Mouse (Mus musculus) intestine, embryonic 15.5 days (tissue): ENCODE measurements around the gene Azin2. TPM values are rescaled to one million over a fixed set of nuclear protein-coding genes. Genes with fewer than 3 reads are reported as not detected.

Experiments
- ATAC-seq: fragments of 200-750 bp; cut with Nextera tagmentation; 2 replicates; pipeline ENCODE4 v1.8.0; 2017; ENCODE audit warnings: moderate TSS enrichment, moderate library complexity
- H3K27ac ChIP-seq: fragments of 300-500 bp; sonication (generic); 2 replicates; pipeline ENCODE4 v1.5.1; 2015; ENCODE audit warnings: mild to moderate bottlenecking, inconsistent platforms
- H3K27me3 ChIP-seq: fragments of 300-500 bp; sonication (generic); replicated peaks from 2 replicates; pipeline ENCODE4 v1.6.1; 2015; ENCODE audit warnings: inconsistent platforms
- H3K36me3 ChIP-seq: fragments of 300-500 bp; sonication (generic); 2 replicates; pipeline ENCODE4 v1.6.1; 2015; ENCODE audit warnings: inconsistent platforms
- H3K4me1 ChIP-seq: fragments of 300-500 bp; sonication (generic); replicated peaks from 2 replicates; pipeline ENCODE4 v1.6.1; 2015; ENCODE audit warnings: inconsistent platforms
- H3K4me2 ChIP-seq: fragments of 300-500 bp; sonication (generic); replicated peaks from 2 replicates; pipeline ENCODE4 v1.6.1; 2015; ENCODE audit warnings: mild to moderate bottlenecking, inconsistent platforms
- H3K4me3 ChIP-seq: fragments of 300-500 bp; sonication (generic); replicated peaks from 2 replicates; pipeline ENCODE4 v1.5.1; 2015; ENCODE audit warnings: inconsistent platforms
- H3K9ac ChIP-seq: fragments of 300-500 bp; sonication (generic); 2 replicates; pipeline ENCODE4 v1.6.1; 2015; ENCODE audit warnings: inconsistent platforms
- H3K9me3 ChIP-seq: fragments of 300-500 bp; sonication (generic); 2 replicates; pipeline ENCODE4 v1.6.1; 2016; ENCODE audit warnings: inconsistent platforms
- WGBS: fragments of 180-500 bp; shearing (Covaris S2); methylation state at CpG from one replicate; pipeline ENCODE4 v1.1.7; 2015; 5-methylcytosine and 5-hydroxymethylcytosine counted together
- polyA plus RNA-seq: library from polyadenylated mRNA; unstranded; fragments of >200 nt; fragmentation: Nextera tagmentation; extraction: Ambion mirVana; gene quantifications from 2 replicates; pipeline ENCODE4 v1.2.1, GENCODE M21; 2015

The Azin2 gene
- polyA plus RNA-seq, 1 experiment from 2014 or later = 13.3 TPM

GRCm38 (mm10) chr4:128992176-128992575 is 29.9 kb upstream of the Azin2 start:
- Histone ChIP-seq H3K9ac (no peak overlapping the region), H3K27ac (no peak overlapping the region; the same call in 1 of the 2 replicates), H3K4me2 (no peak overlapping the region), H3K4me1 (peaks cover 25% of the 10 kb centered on the region), H3K4me3 (no peak overlapping the region), H3K9me3 (no peaks in the 10 kb centered on the region), H3K36me3 (no peaks in the 10 kb centered on the region), H3K27me3 (no peaks in the 10 kb centered on the region)
- WGBS = 90% methylated on average over 3 of the region's 3 CpGs
- ATAC-seq = no peak

GRCm38 (mm10) chr4:128991500-128992008 is 29.3 kb upstream of the Azin2 start, which contains the start of gene Ak2:
TSS of gene Ak2 (plus strand) at chr4:128991958.
- Histone ChIP-seq H3K27me3 (no peaks in the 10 kb centered on the region), H3K4me2 (peak within 1 kb of the TSS; percentile 36; the same call in 1 of the 2 replicates), H3K27ac (peak within 1 kb of the TSS; percentile 64), H3K36me3 (no peaks in the 10 kb centered on the region), H3K4me1 (peaks cover 22% of the 10 kb centered on the region), H3K9ac (no peak within 1 kb of the TSS), H3K9me3 (no peaks in the 10 kb centered on the region), H3K4me3 (no peak within 1 kb of the TSS)
- no peak for ATAC-seq
- WGBS = 88% methylated on average over 9 of the region's 9 CpGs

- Histone ChIP-seq H3K9ac (no peak overlapping the region), H3K4me1 (peaks cover 9% of the 10 kb centered on the region), H3K27me3 (no peaks in the 10 kb centered on the region), H3K4me2 (no peak overlapping the region), H3K4me3 (no peak overlapping the region), H3K36me3 (no peaks in the 10 kb centered on the region), H3K9me3 (no peaks in the 10 kb centered on the region), H3K27ac (no peak overlapping the region)
- no peak for ATAC-seq
- WGBS = 58% methylated on average over 11 of the region's 11 CpGs
Observed at GRCm38 (mm10) chr4:128989678-128990077, 27.4 kb upstream of the Azin2 start.

GRCm38 (mm10) chr4:128988911-128989310 is 26.7 kb upstream of the Azin2 start:
- no peak overlapping the region for H3K27ac ChIP-seq
- H3K9me3 ChIP-seq = no peaks in the 10 kb centered on the region
- no peaks in the 10 kb centered on the region for H3K36me3 ChIP-seq
- H3K4me2 ChIP-seq = no peak overlapping the region
- H3K4me1 ChIP-seq = peaks cover 1% of the 10 kb centered on the region
- H3K27me3 ChIP-seq = no peaks in the 10 kb centered on the region
- ATAC-seq = no peak
- no peak overlapping the region for H3K4me3 ChIP-seq
- WGBS = 59% methylated on average over 3 of the region's 3 CpGs
- H3K9ac ChIP-seq = no peak overlapping the region

- Histone ChIP-seq H3K36me3 (no peaks in the 10 kb centered on the region), H3K9me3 (no peaks in the 10 kb centered on the region), H3K9ac (no peak overlapping the region), H3K27ac (no peak overlapping the region), H3K27me3 (no peaks in the 10 kb centered on the region), H3K4me2 (no peak overlapping the region), H3K4me3 (no peak overlapping the region), H3K4me1 (no peaks in the 10 kb centered on the region; the same call in 1 of the 2 replicates)
- no peak for ATAC-seq
- 50% methylated on average over 3 of the region's 3 CpGs for WGBS
Observed at GRCm38 (mm10) chr4:128984600-128984999, 22.4 kb upstream of the Azin2 start.

- 0 out of 2 replicates have a peak, but pooled peaks have one; percentile 39 for ATAC-seq
- 58% methylated on average over 2 of the region's 2 CpGs for WGBS
- no peak overlapping the region for H3K4me2 ChIP-seq
Observed at GRCm38 (mm10) chr4:128983656-128984055, 21.4 kb upstream of the Azin2 start.

GRCm38 (mm10) chr4:128983151-128983550 is 20.9 kb upstream of the Azin2 start:
- H3K9me3 ChIP-seq = no peaks in the 10 kb centered on the region
- no peak overlapping the region for H3K9ac ChIP-seq
- H3K36me3 ChIP-seq = no peaks in the 10 kb centered on the region
- no peaks in the 10 kb centered on the region for H3K27me3 ChIP-seq
- no peaks in the 10 kb centered on the region; the same call in 1 of the 2 replicates for H3K4me1 ChIP-seq
- H3K27ac ChIP-seq = no peak overlapping the region
- no peak overlapping the region for H3K4me3 ChIP-seq
- no peak for ATAC-seq
- H3K4me2 ChIP-seq = no peak overlapping the region
- 60% methylated on average over 2 of the region's 2 CpGs for WGBS

More at GRCm38 (mm10) chr4:128983656-128984055, 21.4 kb upstream of the Azin2 start:
- Histone ChIP-seq H3K4me3 (no peak overlapping the region), H3K27ac (no peak overlapping the region), H3K9me3 (no peaks in the 10 kb centered on the region), H3K9ac (no peak overlapping the region), H3K27me3 (no peaks in the 10 kb centered on the region), H3K4me1 (no peaks in the 10 kb centered on the region; the same call in 1 of the 2 replicates), H3K36me3 (no peaks in the 10 kb centered on the region)

- Histone ChIP-seq H3K9me3 (no peaks in the 10 kb centered on the region), H3K4me3 (no peak overlapping the region), H3K36me3 (no peaks in the 10 kb centered on the region), H3K27ac (no peak overlapping the region), H3K4me1 (no peaks in the 10 kb centered on the region; the same call in 1 of the 2 replicates), H3K27me3 (no peaks in the 10 kb centered on the region), H3K9ac (no peak overlapping the region), H3K4me2 (no peak overlapping the region)
- 79% methylated on average over 11 of the region's 11 CpGs for WGBS
- ATAC-seq = no peak
Observed at GRCm38 (mm10) chr4:128981833-128982180, 19.6 kb upstream of the Azin2 start.

- Histone ChIP-seq H3K9me3 (no peaks in the 10 kb centered on the region), H3K27ac (no peak overlapping the region), H3K4me2 (no peak overlapping the region), H3K9ac (no peak overlapping the region), H3K4me3 (no peak overlapping the region), H3K4me1 (no peaks in the 10 kb centered on the region; the same call in 1 of the 2 replicates), H3K27me3 (no peaks in the 10 kb centered on the region), H3K36me3 (no peaks in the 10 kb centered on the region)
- 73% methylated on average over 12 of the region's 12 CpGs for WGBS
- no peak for ATAC-seq
Observed at GRCm38 (mm10) chr4:128980890-128981832, 18.9 kb upstream of the Azin2 start.

GRCm38 (mm10) chr4:128978634-128979033 is 16.4 kb upstream of the Azin2 start:
- Histone ChIP-seq H3K27me3 (no peaks in the 10 kb centered on the region), H3K27ac (no peak overlapping the region), H3K4me2 (no peak overlapping the region), H3K4me3 (no peak overlapping the region), H3K36me3 (no peaks in the 10 kb centered on the region), H3K9ac (no peak overlapping the region), H3K9me3 (no peaks in the 10 kb centered on the region), H3K4me1 (no peaks in the 10 kb centered on the region; the same call in 1 of the 2 replicates)
- peak; percentile 50 for ATAC-seq
- WGBS = 30% methylated on average over 1 of the region's 1 CpGs

- Histone ChIP-seq H3K27me3 (no peaks in the 10 kb centered on the region), H3K27ac (no peak overlapping the region), H3K4me1 (no peaks in the 10 kb centered on the region; the same call in 1 of the 2 replicates), H3K9me3 (no peaks in the 10 kb centered on the region), H3K4me3 (no peak overlapping the region), H3K4me2 (no peak overlapping the region), H3K9ac (no peak overlapping the region), H3K36me3 (no peaks in the 10 kb centered on the region)
- WGBS = 78% methylated on average over 3 of the region's 3 CpGs
- no peak for ATAC-seq
Observed at GRCm38 (mm10) chr4:128977217-128977616, 15.0 kb upstream of the Azin2 start.

GRCm38 (mm10) chr4:128976577-128976976 is 14.3 kb upstream of the Azin2 start:
- Histone ChIP-seq H3K27me3 (no peaks in the 10 kb centered on the region), H3K9ac (no peak overlapping the region), H3K36me3 (no peaks in the 10 kb centered on the region), H3K27ac (no peak overlapping the region), H3K4me2 (no peak overlapping the region), H3K4me3 (no peak overlapping the region), H3K4me1 (no peaks in the 10 kb centered on the region; the same call in 1 of the 2 replicates), H3K9me3 (no peaks in the 10 kb centered on the region)
- no peak for ATAC-seq
- WGBS = 63% methylated on average over 4 of the region's 4 CpGs
